Mouse (Mus musculus): ENCODE measurements around the gene Tnp2.

The Tnp2 gene

DNA sequence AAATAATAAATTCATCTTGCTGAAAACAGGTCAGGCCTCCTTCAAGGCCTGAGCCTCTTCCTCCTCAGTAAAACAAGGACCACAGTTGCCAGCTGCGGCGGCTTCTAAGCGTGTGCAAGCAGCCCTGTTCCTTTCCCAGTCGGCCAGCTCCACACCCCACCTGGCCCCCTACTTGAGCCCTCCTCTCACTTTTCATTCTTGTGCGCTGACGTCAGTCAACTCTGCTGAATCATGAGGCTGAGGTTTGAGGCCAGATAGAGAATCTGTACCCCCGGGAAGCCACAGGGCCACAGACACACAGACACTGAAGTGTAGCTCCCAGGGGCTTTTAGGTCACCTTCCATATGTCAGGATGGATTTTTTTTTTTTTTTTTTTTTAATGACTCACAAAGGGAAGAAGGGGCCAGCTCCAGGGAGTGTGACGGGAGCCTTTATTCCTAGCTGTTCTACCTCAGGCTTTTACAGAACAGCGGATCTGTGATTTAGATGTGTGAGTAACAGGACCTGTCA lies 6.5 kb downstream of the Tnp2 start:
- H3K36me3 ChIP-seq (ENCODE audit: insufficient read depth, low read length): peaks cover 3% of the 10 kb centered on the region; the same call in 1 of the 2 replicates
- H3K27me3 ChIP-seq (ENCODE audit: insufficient read depth, low read length): peaks cover 48% of the 10 kb centered on the region
- no peak overlapping the region for H3K4me3 ChIP-seq (replicated peaks; ENCODE audit: low read length)
- H3K9me3 ChIP-seq (ENCODE audit: low read length): no peaks in the 10 kb centered on the region
- TF ChIP-seq NANOG (IDR thresholded peaks at IDR 0.05; ENCODE audit: borderline replicate concordance, low read length) (no peak), CTCF (conservative IDR thresholded peaks at IDR 0.05; ENCODE audit: low read length) (no peak), POU5F1 (IDR thresholded peaks at IDR 0.05; ENCODE audit: borderline replicate concordance, low read length) (no peak)
- peaks cover 40% of the 10 kb centered on the region for H3K4me1 ChIP-seq (replicated peaks; ENCODE audit: low read depth, low read length)

DNA sequence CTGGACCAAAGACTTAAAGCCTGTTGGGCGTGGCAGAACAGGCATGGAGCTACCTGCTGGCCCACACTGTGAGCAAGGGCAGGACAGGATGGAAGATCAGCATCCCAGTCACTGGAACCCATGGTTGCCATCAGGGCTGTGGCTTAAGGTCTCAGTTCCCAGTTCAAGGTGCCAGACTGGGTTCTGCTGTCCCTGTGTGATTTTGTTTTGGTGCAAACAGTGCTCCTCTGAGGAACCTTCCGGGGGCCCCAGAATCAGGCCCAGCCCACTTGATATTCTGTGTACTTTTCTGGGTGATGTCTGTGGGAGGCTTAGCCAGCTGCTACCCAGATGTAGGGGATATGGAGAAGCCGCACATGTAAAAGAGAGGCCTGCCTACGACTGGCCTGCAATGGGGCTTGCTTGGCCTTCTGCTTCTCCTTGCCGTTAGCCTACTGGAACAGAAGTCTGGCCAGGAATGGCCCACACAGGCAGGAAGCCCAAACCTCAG lies 7.8 kb downstream of the Tnp2 start:
- Histone ChIP-seq H3K9me3 (ENCODE audit: low read length) (no peaks in the 10 kb centered on the region), H3K4me3 (replicated peaks; ENCODE audit: low read length) (no peak overlapping the region), H3K36me3 (ENCODE audit: insufficient read depth, low read length) (peaks cover 3% of the 10 kb centered on the region; the same call in 1 of the 2 replicates), H3K27me3 (ENCODE audit: insufficient read depth, low read length) (peaks cover 59% of the 10 kb centered on the region), H3K4me1 (replicated peaks; ENCODE audit: low read depth, low read length) (peaks cover 28% of the 10 kb centered on the region)
- TF ChIP-seq POU5F1 (IDR thresholded peaks at IDR 0.05; ENCODE audit: borderline replicate concordance, low read length) (no peak), CTCF (conservative IDR thresholded peaks at IDR 0.05; ENCODE audit: low read length) (no peak), NANOG (IDR thresholded peaks at IDR 0.05; ENCODE audit: borderline replicate concordance, low read length) (no peak)

DNA sequence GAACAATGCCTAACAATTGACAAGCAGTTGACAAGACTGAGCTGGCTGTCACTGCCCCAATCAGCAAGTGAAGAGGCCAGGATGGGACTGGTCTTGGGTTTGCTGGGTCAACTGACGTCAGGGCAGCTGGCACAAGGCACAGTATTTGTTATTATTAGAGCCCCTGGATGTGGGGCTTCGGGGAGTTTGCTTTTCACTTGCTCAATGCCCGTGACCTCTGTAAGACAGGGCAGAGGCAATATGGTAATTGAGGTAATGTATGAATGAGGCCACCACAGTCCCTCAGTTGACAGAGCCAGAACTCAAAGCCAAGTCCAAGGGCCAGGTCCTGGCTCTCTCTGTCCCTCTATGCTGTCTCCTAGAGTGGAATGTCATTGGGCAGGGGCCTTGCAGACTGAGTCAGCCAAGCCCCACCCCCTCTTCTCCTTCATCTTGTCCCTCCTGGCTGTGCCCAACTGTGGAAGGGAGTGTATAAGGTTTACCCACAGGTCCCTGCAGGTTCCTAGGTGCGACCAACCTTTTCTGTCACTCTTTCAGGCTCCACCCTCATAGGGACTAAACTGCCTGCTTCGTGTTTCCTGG lies 10.8 kb downstream of the Tnp2 start:
- H3K9me3 ChIP-seq (ENCODE audit: low read length): no peaks in the 10 kb centered on the region
- peaks cover 2% of the 10 kb centered on the region; the same call in 1 of the 2 replicates for H3K36me3 ChIP-seq (ENCODE audit: insufficient read depth, low read length)
- no peak for TF ChIP-seq NANOG (IDR thresholded peaks at IDR 0.05; ENCODE audit: borderline replicate concordance, low read length)
- TF ChIP-seq CTCF (conservative IDR thresholded peaks at IDR 0.05; ENCODE audit: low read length): no peak
- no peak for TF ChIP-seq POU5F1 (IDR thresholded peaks at IDR 0.05; ENCODE audit: borderline replicate concordance, low read length)
- no peak overlapping the region for H3K4me3 ChIP-seq (replicated peaks; ENCODE audit: low read length)
- H3K4me1 ChIP-seq (replicated peaks; ENCODE audit: low read depth, low read length): peaks cover 13% of the 10 kb centered on the region
- H3K27me3 ChIP-seq (ENCODE audit: insufficient read depth, low read length): peaks cover 50% of the 10 kb centered on the region

DNA sequence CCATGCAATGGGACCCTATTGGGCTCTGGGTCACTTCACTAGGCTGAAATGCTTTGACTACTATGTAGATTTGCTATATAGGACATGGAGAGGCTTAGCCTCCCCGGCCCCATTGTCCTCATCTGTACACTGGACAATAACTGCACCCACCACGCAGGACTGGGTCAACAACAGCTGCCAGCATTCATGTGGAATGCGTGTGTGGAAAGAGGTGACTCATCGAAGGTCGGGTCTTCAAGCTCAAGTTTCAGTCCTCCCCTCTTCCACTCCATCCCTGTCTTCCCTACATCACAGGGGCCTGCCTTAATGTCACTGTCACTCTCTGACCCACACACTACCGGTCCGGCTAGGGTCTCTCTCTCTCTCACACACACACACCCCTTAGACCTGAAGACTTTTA lies 12.1 kb downstream of the Tnp2 start:
- TF ChIP-seq NANOG (IDR thresholded peaks at IDR 0.05; ENCODE audit: borderline replicate concordance, low read length) (no peak), CTCF (conservative IDR thresholded peaks at IDR 0.05; ENCODE audit: low read length) (no peak), POU5F1 (IDR thresholded peaks at IDR 0.05; ENCODE audit: borderline replicate concordance, low read length) (no peak)
- Histone ChIP-seq H3K36me3 (ENCODE audit: insufficient read depth, low read length) (no peaks in the 10 kb centered on the region), H3K4me1 (replicated peaks; ENCODE audit: low read depth, low read length) (no peaks in the 10 kb centered on the region), H3K9me3 (ENCODE audit: low read length) (no peaks in the 10 kb centered on the region), H3K4me3 (replicated peaks; ENCODE audit: low read length) (no peak overlapping the region), H3K27me3 (ENCODE audit: insufficient read depth, low read length) (peaks cover 40% of the 10 kb centered on the region)

DNA sequence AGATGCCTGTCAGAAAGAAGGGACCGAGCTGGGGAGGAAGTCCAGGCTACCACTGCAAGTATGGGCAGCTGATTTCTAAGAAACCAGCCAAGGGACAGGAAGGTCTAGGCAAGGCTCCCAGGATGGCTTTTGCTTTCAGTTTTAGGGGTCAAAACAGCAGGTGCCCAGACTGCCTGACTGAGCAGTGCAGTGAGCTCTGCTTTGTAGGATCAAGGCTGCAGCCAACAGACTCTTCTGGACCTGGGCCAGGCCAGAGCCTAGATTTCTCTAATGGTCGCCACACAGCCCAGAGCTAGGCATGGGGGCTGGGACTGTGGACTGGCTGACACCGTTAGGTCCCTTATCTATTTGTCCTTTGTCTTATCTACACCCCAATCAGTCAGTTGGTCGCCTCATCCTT lies 13.7 kb downstream of the Tnp2 start:
- Histone ChIP-seq H3K36me3 (ENCODE audit: insufficient read depth, low read length) (no peaks in the 10 kb centered on the region), H3K27me3 (ENCODE audit: insufficient read depth, low read length) (peaks cover 35% of the 10 kb centered on the region), H3K4me1 (replicated peaks; ENCODE audit: low read depth, low read length) (no peaks in the 10 kb centered on the region), H3K9me3 (ENCODE audit: low read length) (no peaks in the 10 kb centered on the region), H3K4me3 (replicated peaks; ENCODE audit: low read length) (no peak overlapping the region)
- TF ChIP-seq NANOG (IDR thresholded peaks at IDR 0.05; ENCODE audit: borderline replicate concordance, low read length) (no peak), POU5F1 (IDR thresholded peaks at IDR 0.05; ENCODE audit: borderline replicate concordance, low read length) (no peak), CTCF (conservative IDR thresholded peaks at IDR 0.05; ENCODE audit: low read length) (no peak)

DNA sequence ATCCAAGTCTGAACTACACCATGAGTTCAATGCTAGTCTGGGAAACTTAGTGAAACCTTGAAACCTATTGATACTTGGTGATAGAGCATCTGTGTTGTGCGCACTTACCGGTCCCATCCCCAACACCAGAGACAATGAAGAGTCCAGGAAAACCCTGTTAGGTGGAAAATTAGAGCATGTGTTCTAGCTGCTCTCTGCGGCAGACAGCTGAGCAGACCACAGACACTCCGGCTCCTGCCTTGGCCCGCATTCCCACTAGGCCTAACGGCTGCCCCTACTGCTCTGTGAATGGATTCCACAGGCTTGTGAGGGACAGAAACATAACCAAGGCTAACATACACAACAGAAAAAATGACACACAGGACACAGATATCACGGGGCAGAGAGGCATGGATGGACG lies 14.9 kb downstream of the Tnp2 start:
- H3K4me3 ChIP-seq (replicated peaks; ENCODE audit: low read length): no peak overlapping the region
- H3K9me3 ChIP-seq (ENCODE audit: low read length): no peaks in the 10 kb centered on the region
- TF ChIP-seq NANOG (IDR thresholded peaks at IDR 0.05; ENCODE audit: borderline replicate concordance, low read length): no peak
- no peak for TF ChIP-seq POU5F1 (IDR thresholded peaks at IDR 0.05; ENCODE audit: borderline replicate concordance, low read length)
- TF ChIP-seq CTCF (conservative IDR thresholded peaks at IDR 0.05; ENCODE audit: low read length): no peak
- peaks cover 4% of the 10 kb centered on the region; the same call in 1 of the 2 replicates for H3K4me1 ChIP-seq (replicated peaks; ENCODE audit: low read depth, low read length)
- H3K36me3 ChIP-seq (ENCODE audit: insufficient read depth, low read length): no peaks in the 10 kb centered on the region
- peaks cover 45% of the 10 kb centered on the region for H3K27me3 ChIP-seq (ENCODE audit: insufficient read depth, low read length)

DNA sequence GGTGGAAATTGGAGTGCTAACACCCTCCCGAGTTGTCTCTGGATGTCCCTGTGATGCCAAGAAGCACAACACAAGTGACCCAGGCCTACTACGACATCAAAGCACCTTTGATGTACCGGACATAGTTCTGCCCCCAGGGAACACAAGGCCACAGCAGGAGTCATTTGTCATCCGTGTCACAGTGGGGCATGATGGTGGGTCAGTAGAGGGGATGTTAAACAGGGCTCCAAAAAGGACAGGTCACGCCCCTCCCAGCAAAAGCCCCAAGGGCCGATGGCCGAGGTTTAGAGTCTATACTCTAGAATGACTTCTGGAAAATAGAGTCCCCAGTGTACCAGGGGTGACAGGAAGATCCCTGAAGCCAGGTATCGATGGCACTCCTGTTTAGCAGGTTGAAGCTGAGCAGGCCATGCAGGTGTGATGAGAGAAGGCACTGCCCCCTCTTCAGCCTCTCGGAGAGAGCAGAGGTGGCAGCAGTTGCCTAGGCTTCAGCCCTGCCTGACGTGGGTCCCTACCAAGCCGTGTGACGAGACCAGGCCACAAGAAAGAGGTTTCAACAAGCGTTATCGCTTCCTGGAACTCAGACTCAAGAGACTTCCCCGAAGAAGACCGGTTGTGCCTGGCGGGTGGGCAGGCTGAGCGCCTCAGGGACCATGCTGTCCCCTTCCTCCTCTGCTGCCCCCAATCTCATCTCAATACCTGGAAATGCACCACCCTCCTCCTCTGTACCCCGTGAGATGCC lies 16.5 kb downstream of the Tnp2 start:
- H3K9me3 ChIP-seq (ENCODE audit: low read length): no peaks in the 10 kb centered on the region
- peaks cover 8% of the 10 kb centered on the region; the same call in 1 of the 2 replicates for H3K4me1 ChIP-seq (replicated peaks; ENCODE audit: low read depth, low read length)
- no peak for TF ChIP-seq NANOG (IDR thresholded peaks at IDR 0.05; ENCODE audit: borderline replicate concordance, low read length)
- no peak for TF ChIP-seq POU5F1 (IDR thresholded peaks at IDR 0.05; ENCODE audit: borderline replicate concordance, low read length)
- TF ChIP-seq CTCF (conservative IDR thresholded peaks at IDR 0.05; ENCODE audit: low read length): no peak
- H3K4me3 ChIP-seq (replicated peaks; ENCODE audit: low read length): no peak overlapping the region
- H3K36me3 ChIP-seq (ENCODE audit: insufficient read depth, low read length): no peaks in the 10 kb centered on the region
- peaks cover 46% of the 10 kb centered on the region for H3K27me3 ChIP-seq (ENCODE audit: insufficient read depth, low read length)

DNA sequence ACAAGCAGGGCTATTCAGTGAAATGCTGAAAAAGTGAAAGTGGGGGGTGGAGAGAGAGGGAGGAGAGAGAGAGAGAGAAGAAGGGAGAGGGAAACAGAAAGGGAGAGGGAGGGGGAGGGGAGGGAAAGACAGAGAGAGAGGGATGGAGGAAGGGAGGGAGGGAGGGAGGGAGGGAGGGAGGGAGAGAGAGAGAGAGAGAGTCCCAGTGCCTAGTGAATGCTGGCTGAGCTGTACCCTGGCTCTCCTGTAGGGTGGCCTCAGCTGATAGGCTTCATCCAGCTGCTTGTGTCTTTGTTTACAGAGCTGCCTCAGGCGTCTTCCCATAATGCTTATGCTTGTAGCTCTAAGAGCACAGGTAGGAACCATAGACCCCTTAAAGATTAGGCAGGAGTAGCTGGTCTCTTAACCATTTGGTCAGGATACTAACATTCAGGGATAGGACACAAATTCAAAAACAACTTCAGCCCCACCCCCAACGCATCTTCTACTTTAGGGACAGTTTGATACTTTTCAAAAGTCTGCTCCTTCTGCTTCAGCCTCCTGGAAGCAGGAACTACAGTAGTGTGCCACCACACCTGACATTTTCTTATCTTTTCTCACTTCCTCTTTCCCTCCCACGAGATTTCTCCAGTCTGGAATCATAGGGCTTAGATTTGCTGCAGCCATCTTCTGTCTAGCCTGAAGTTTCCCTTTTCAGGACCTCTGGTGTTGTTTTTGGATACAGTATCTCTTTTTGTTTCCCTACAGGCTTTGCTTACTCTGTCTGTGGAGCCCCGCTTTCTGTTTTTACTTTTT lies 17.7 kb downstream of the Tnp2 start:
- TF ChIP-seq NANOG (IDR thresholded peaks at IDR 0.05; ENCODE audit: borderline replicate concordance, low read length): no peak
- TF ChIP-seq CTCF (conservative IDR thresholded peaks at IDR 0.05; ENCODE audit: low read length): no peak
- TF ChIP-seq POU5F1 (IDR thresholded peaks at IDR 0.05; ENCODE audit: borderline replicate concordance, low read length): no peak
- H3K4me1 ChIP-seq (replicated peaks; ENCODE audit: low read depth, low read length): peaks cover 8% of the 10 kb centered on the region; the same call in 1 of the 2 replicates
- H3K4me3 ChIP-seq (replicated peaks; ENCODE audit: low read length): no peak overlapping the region
- H3K36me3 ChIP-seq (ENCODE audit: insufficient read depth, low read length): no peaks in the 10 kb centered on the region
- peaks cover 37% of the 10 kb centered on the region for H3K27me3 ChIP-seq (ENCODE audit: insufficient read depth, low read length)
- H3K9me3 ChIP-seq (ENCODE audit: low read length): no peaks in the 10 kb centered on the region
